Mouse (Mus musculus): ENCODE results near the gene H2-Aa. TPM values are rescaled to one million over a fixed set of nuclear protein-coding genes. Genes with fewer than 3 reads are reported as not detected.

The H2-Aa gene
- total RNA-seq, 2 experiments from 2014 or later = 2.0 to 31.9 TPM

DNA sequence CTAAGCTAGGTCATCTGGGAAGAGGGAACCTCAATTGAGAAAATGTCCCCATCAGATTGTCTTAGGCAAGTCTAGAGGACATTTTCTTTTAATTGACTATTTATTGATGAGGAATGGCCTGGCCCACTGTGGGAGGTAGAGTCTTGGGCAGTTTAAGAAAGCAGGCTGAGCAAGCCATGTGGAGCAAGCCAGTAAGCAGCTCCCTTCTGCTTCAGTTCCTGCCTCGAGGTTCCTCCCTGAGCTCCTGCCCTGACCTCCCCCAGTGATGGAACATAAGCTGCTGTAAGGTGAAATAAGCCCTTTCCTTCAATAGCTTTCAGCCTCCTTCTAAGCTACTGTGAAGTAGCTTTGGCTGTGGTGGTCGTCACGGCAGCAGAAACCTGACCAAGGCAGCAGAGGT, 49.9 kb downstream of the H2-Aa start:
- ATAC-seq (replicated peaks; ENCODE audit: low FRiP score, low TSS enrichment, poor library complexity, severe bottlenecking) = no peak

DNA sequence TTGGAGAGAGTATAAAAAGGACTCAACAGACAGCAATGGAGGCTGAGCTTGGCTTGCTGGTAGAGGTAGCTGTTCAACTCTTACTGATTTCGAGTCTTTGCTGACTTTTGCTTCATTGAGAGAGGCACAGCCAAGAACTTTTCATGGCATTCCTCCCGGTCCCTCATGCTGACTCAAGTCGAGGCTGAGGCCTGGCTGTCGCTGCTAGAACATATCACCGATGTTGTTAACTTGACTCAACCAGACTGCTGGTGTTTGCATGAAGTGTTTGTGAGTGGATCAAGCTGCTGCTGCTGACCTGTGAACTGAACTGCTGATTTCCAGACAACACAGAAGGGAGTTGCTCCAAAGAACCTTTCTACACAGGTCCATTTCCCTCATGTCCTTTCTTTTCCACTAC, 50.9 kb downstream of the H2-Aa start:
- no peak for ATAC-seq (replicated peaks; ENCODE audit: low FRiP score, low TSS enrichment, poor library complexity, severe bottlenecking)

DNA sequence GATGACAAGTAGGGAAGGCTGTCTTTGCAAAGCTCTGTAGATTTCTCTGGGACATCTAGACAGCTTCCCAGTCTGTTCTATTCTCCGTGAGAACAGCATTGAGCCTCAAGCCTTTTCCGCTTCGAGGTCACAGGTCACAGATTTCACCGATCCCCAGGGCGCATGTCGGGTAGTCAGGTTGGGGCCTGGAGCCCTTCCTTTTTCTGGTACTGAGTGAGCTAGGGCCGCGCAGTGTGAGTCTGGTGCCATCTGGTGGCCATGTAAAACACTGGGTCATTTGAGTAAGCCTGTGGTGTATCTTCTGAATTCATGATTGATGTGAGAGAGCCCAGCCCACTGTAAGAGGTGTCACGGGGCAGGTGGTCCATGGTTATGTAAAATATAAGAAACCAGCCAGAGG, 52.7 kb downstream of the H2-Aa start:
- ATAC-seq (replicated peaks; ENCODE audit: low FRiP score, low TSS enrichment, poor library complexity, severe bottlenecking) = peak; percentile 90

Other genes with a start within 250 kb of the H2-Aa start
- 1.1 and 3.6 TPM in 2 replicates for gene Col11a2, start 248.4 kb downstream of the H2-Aa start, total RNA-seq (2014; fragmentation: Nextera tagmentation)
- 0.05 and 0.46 TPM in 2 replicates for gene Col11a2, start 248.4 kb downstream of the H2-Aa start, total RNA-seq (2017)
- gene H2-Oa, start 195.5 kb downstream of the H2-Aa start, total RNA-seq (2014; fragmentation: Nextera tagmentation) = 6.2 and 15.1 TPM in 2 replicates
- 0.75 and 5.8 TPM in 2 replicates for gene H2-Oa, start 195.5 kb downstream of the H2-Aa start, total RNA-seq (2017)
- 26.4 and 41.6 TPM in 2 replicates for gene H2-DMa, start 168.3 kb downstream of the H2-Aa start, total RNA-seq (2014; fragmentation: Nextera tagmentation)
- gene H2-DMa, start 168.3 kb downstream of the H2-Aa start, total RNA-seq (2017) = 35.0 and 36.7 TPM in 2 replicates
- 173 and 198 TPM in 2 replicates for gene Brd2, start 165.2 kb downstream of the H2-Aa start, total RNA-seq (2014; fragmentation: Nextera tagmentation)
- gene Brd2, start 165.2 kb downstream of the H2-Aa start, total RNA-seq (2017) = 312 and 511 TPM in 2 replicates
- 0.81 and 2.9 TPM in 2 replicates for gene H2-DMb2, start 144.5 kb downstream of the H2-Aa start, total RNA-seq (2014; fragmentation: Nextera tagmentation)
- gene H2-DMb2, start 144.5 kb downstream of the H2-Aa start, total RNA-seq (2017) = not detected in 2 replicates
- 3.8 and 9.1 TPM in 2 replicates for gene H2-DMb1, start 134.8 kb downstream of the H2-Aa start, total RNA-seq (2014; fragmentation: Nextera tagmentation)
- 10.1 and 22.9 TPM in 2 replicates for gene H2-DMb1, start 134.8 kb downstream of the H2-Aa start, total RNA-seq (2017)
- 43.7 and 55.5 TPM in 2 replicates for gene Tap1, start 100.3 kb downstream of the H2-Aa start, total RNA-seq (2014; fragmentation: Nextera tagmentation)
- gene Tap1, start 100.3 kb downstream of the H2-Aa start, total RNA-seq (2017) = 58.0 and 76.1 TPM in 2 replicates
- gene Psmb9, start 100.1 kb downstream of the H2-Aa start, total RNA-seq (2014; fragmentation: Nextera tagmentation) = 55.1 and 57.5 TPM in 2 replicates
- gene Psmb9, start 100.1 kb downstream of the H2-Aa start, total RNA-seq (2017) = 56.2 and 95.8 TPM in 2 replicates
- gene Psmb8, start 90.1 kb downstream of the H2-Aa start, total RNA-seq (2014; fragmentation: Nextera tagmentation) = 50.4 and 71.2 TPM in 2 replicates
- 103 and 243 TPM in 2 replicates for gene Psmb8, start 90.1 kb downstream of the H2-Aa start, total RNA-seq (2017)
- 25.8 and 90.1 TPM in 2 replicates for gene Tap2, start 84.3 kb downstream of the H2-Aa start, total RNA-seq (2014; fragmentation: Nextera tagmentation)
- 49.7 and 50.5 TPM in 2 replicates for gene Tap2, start 84.3 kb downstream of the H2-Aa start, total RNA-seq (2017)
- 8.7 and 32.0 TPM in 2 replicates for gene H2-Ob, start 48.9 kb downstream of the H2-Aa start, total RNA-seq (2014; fragmentation: Nextera tagmentation)
- gene H2-Ob, start 48.9 kb downstream of the H2-Aa start, total RNA-seq (2017) = 7.8 and 10.4 TPM in 2 replicates
- gene H2-Ab1, start 30.1 kb downstream of the H2-Aa start, total RNA-seq (2014; fragmentation: Nextera tagmentation) = 20.3 and 24.1 TPM in 2 replicates
- 68.7 and 80.9 TPM in 2 replicates for gene H2-Ab1, start 30.1 kb downstream of the H2-Aa start, total RNA-seq (2017)
- 5.9 TPM in 1 of 2 replicates, not detected in the other for gene H2-Eb1, start 18.0 kb upstream of the H2-Aa start, total RNA-seq (2014; fragmentation: Nextera tagmentation)
- gene H2-Eb1, start 18.0 kb upstream of the H2-Aa start, total RNA-seq (2017) = 15.0 and 24.9 TPM in 2 replicates
- gene H2-Eb2, start 37.8 kb upstream of the H2-Aa start, total RNA-seq (2014; fragmentation: Nextera tagmentation) = 0.50 TPM in 1 of 2 replicates, not detected in the other
- gene H2-Eb2, start 37.8 kb upstream of the H2-Aa start, total RNA-seq (2017) = not detected in 2 replicates
- not detected in 2 replicates for gene Btnl2, start 67.0 kb upstream of the H2-Aa start, total RNA-seq (2014; fragmentation: Nextera tagmentation)
- gene Btnl2, start 67.0 kb upstream of the H2-Aa start, total RNA-seq (2017) = not detected in 2 replicates
- gene Btnl1, start 89.3 kb upstream of the H2-Aa start, total RNA-seq (2014; fragmentation: Nextera tagmentation) = not detected in 2 replicates
- gene Btnl1, start 89.3 kb upstream of the H2-Aa start, total RNA-seq (2017) = not detected in 2 replicates
- gene BC051142, start 111.0 kb upstream of the H2-Aa start, total RNA-seq (2014; fragmentation: Nextera tagmentation) = 5.4 and 7.7 TPM in 2 replicates
- 1.4 and 4.7 TPM in 2 replicates for gene BC051142, start 111.0 kb upstream of the H2-Aa start, total RNA-seq (2017)
- not detected in 2 replicates for gene Btnl4, start 189.5 kb upstream of the H2-Aa start, total RNA-seq (2014; fragmentation: Nextera tagmentation)
- not detected in 2 replicates for gene Btnl4, start 189.5 kb upstream of the H2-Aa start, total RNA-seq (2017)
- not detected in 2 replicates for gene Btnl6, start 229.5 kb upstream of the H2-Aa start, total RNA-seq (2014; fragmentation: Nextera tagmentation)
- gene Btnl6, start 229.5 kb upstream of the H2-Aa start, total RNA-seq (2017) = not detected in 2 replicates